Mouse (Mus musculus) 3T3-L1 (cell line): ENCODE data around the gene Pgam1.

Source experiments
- DNase-seq: peaks from one replicate; pipeline ENCODE4 v3.0.0-alpha.2; 2015; ENCODE audit warnings: low read depth, low spot score

The Pgam1 gene

DNA sequence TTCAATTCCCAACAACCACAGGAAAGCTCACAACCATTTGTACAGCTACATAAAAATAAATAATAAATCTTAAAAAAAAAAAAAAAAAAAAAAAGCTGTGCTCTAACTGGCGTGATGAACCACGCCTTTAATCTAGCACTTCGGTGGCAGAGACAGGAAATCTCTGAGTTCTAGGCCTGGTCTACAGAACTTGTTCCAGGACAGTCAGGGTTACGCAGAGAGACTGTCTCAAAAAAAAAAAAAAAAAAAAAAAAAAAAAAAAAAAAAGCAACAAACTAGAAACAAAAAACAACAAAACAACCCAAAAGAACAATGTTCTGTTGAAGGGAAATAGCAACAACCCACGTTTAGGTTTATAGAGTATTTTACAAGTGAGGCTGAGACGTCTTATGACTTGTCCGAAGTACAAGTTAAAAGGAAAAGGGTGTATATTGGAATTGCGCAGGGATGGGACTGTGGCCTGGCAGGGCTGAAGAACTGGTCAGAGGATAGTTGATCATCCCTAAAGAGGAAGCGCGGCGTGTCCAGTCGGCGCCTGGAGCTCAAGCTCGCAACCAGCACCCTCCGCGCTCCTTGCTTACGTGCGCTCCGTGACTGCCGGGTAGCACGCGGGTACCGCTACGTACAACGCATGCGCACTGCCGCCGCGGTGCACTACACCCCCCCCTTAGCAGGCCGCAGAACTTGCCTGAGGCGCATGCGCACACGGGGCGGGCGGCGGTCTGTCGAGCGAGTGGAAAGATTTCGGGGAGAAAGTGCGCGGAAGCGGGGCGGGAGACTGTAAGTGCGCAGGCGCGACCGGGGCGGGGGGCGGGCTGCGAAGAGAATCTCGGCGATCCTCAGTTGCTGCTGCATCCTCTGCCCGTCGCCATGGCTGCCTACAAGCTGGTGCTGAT, at the start of gene Pgam1:
Gene Pgam1 (plus strand): TSS at position 746 of the 896 bp plus-strand sequence.
- DNase-seq: peak; percentile 99

DNA sequence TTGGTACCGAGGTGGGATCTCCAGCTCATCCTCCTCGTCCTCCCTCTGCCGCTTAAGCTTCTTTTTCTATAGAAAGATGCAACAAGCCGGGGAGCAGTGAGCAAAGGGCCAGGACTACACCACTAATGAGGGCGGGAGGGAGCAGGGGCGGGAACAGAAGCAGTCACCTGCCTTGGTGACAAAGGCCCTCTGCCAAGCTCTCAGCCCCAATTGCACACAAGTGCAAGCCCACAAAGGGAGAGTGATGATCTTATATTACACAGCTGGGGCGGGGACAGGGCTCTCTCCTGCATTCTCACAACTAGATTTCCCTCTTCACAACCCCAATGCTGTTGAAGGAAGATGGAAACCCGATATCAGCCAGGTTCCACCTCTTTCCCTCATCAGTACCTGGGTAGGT, 45.0 kb upstream of the Pgam1 start:
- DNase-seq: no peak

DNA sequence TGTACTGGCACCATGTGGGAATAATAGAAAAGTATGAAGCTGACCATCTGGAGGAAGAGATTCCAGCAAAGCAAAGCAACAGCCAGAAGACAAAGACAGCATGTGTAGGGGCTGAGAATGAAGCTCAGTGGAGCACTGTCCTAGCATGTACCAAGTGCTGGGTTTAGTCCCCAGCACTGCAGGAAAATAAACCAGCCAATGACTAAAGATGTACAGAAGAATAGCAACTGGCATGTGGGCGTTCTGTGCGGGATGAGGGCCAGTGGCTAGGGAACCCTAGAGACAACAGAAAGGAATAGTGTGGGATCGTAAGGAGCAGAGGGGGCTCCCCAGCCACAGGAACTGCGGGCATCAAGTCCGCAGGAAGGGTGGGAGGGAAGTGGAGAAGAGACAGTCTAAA, 42.4 kb upstream of the Pgam1 start:
- no peak for DNase-seq

DNA sequence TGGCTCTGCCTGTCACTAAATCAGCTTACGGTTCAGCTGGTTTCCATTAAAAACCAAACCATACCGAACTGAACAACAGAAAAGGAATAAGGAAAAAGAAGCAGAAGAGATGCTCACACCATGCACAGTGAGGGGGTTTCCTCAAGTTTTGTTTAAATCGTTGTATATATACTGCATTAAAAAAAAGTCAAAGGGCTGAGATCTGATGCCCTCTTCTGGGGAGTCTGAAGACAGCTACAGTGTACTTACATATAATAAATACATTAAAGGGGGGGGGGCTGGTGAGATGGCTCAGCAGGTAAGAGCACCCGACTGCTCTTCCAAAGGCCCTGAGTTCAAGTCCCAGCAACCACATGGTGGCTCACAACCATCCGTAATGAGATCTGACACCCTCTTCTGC, 41.8 kb upstream of the Pgam1 start:
- peak; percentile 43 for DNase-seq

DNA sequence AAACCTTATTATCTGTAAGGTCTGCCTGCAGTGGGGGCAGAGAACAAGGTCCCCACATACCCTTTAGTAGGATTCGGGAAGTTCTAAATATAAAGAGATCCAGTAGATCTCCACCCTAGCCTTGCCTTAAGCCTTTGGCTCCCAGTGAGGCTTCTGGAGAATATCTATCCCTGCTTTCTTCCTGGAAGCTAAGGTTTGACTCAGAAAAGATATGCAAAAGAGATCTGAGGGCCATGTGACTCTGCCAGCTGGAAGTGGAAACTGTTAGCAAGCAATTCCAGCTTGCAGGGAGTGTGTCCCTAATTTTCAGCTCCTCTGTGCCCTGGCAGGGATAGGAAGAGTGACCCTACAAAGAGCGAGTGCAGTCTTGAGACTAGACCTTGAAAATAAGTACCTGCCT, 39.4 kb upstream of the Pgam1 start:
- no peak for DNase-seq

DNA sequence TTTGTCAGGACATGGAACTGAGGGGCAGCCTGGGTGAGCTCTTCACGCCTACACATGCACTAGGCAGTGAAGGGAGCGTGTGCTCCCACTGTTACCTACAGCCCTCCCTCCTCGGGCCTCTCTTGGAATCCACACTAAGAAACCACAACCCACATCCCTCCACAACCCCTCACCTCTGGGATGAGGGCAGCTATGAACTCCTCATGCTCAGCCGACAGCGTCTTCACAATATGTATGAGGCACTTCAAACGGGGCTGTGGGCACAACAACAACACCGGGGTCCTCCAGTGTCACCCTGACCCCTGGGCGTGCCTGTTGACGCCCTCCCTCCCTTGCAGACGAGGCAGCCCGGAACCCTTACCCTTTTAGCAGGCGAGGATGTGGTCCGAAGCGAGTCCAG, 37.4 kb upstream of the Pgam1 start:
- DNase-seq: no peak

DNA sequence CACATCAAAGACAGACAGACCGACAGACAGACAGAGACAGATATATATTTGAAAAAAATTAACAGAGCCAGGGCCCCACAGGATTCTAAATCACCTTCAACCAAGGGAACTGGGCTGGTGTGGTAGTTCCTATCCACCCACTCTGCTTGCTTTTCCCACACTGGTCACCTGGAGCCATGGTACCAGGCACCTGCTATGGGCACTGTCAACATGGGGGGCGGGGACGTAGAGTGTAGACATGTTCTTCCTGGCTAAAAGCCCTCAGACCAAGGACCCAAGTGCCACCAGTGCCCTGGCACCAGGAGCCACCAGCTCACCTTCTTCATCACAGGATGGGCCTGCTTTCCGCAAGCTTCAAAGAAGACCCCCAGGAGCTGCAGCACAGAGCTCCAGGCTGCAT, 29.9 kb upstream of the Pgam1 start:
- DNase-seq: no peak

DNA sequence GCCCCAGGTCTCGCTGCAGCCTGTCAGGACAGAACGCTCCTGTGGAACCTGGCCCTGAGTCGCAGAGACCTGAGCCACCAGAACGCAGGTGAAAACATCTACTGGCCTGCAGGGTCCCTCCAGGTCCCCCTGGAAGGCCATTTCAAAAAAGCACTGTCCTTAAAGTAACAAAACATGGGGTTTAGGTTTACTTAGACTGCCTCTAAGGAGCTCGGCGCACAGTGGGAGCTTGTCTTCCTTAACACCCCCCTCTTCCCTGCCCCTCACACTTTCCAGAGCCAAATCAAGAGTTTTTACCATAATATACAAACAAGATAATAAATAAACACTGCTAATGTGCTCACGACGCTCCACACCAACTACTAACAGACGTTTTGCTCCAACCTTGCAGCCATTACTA, 27.8 kb upstream of the Pgam1 start:
- no peak for DNase-seq

DNA sequence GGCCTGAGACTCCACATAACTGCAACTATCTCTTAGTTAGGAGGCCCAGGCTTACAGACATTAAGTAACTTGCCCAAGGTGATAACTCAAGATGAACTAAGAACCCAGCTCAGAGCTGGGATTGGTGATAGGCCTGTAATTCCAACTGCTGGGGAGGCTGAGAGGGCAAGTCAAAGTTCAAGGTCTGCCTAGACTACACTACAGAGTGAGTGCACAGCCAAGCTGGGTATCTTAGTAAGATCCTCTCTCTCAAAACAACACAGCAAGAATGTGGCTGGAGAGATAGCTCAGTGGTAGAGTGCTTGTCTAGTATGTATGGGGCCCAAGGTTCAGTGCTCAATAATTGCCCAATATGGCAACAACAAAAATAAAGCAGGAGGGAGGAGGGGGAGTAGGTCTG, 23.5 kb upstream of the Pgam1 start:
- no peak for DNase-seq

DNA sequence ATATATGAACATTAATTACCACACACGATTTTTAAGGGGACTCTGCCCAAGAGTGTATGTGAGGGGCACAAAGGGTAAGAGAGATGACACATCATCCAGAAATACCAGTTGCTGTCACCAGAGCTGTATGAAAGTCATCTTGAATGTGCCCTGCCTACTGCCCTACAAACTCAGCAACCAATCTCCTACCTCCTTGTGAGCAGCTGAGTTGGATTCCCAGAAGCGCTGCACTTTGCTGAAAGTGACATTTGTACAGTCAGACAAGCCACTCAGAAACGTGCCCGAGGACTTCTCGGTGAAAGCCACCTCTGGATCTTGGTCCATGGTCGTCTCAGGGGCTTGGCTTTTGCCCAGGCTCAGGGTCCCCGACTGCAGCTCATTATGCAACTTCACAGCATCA, 16.8 kb upstream of the Pgam1 start:
- DNase-seq: peak; percentile 33

DNA sequence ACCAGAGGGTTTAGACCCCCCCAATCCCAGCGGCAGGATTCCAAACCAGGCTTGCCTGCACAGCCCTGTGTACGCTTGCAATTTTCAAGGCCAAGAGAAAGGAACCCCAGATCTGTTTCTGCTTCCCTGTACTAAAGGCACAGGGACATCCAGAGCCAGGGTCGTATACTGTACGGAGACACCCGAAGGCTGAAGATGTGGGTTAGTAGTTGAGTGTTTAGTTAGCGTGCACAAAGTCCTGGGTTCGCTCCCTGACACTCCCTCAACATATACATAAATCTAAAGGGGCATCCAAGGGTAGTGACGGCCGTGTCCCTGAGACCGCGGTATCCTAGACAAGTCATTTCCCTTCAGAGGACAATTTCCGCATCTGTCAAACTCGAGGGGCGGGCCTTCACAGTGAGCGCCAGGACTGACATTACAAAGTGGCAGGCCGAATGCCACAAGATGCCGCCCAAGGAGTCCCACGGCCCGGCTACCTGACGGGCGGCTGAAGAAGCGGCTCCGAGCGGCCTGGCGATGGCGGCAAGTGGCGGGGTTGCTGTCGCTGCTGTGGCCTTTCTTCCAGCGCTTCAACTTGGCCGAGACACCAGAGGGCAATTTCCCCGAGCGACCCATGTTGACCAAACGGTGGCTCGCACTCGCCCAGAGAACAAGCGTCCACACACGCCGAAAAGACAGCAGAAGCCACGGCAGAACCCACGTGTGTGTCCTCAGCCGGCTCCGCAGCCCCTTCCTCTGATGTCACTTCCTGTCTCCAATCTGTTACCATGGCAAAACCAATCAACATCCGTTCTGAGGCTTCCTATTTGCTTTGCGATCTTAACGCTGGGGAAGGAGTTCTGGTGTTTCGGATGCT, 16.0 kb upstream of the Pgam1 start, which contains the start of gene Rrp12:
Gene Rrp12 (minus strand): TSS at position 714 of the 859 bp plus-strand sequence.
- peak; percentile 98 for DNase-seq

DNA sequence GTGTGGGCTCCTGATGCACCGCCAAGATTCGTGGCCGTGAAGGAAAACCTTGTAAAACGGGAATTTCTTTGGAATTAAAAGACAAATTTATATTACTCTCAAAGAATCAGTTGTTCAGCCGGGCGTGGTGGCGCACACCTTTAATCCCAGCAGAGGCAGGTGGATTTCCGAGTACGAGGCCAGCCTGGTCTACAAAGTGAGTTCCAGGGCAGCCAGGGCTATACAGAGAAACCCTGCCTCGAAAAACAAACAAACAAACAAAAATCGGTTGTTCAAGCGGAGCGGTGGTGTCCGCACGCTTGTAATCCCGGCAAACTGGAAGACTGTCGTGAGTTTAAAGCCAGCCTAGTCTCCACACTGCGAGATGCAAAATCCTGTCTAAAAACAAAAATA, 15.4 kb upstream of the Pgam1 start:
- no peak for DNase-seq

DNA sequence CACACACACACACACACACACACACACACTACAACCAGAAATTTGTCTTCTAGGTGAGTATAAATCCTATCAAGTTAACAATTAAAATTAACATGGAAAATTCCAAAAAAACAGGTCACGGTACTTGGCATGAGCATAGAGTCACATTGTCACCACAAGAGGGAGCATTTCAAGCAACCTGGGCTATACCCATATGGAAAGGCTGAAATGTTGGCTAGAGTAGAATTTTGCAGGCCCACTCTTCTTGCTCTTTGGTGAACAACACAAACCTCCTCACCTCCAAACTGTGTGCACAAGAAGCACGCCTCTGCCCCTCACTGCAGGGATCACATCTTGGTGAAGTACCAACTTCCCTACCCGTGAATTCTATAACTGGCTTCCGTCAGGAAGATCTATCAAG, 12.9 kb upstream of the Pgam1 start:
- peak; percentile 84 for DNase-seq

DNA sequence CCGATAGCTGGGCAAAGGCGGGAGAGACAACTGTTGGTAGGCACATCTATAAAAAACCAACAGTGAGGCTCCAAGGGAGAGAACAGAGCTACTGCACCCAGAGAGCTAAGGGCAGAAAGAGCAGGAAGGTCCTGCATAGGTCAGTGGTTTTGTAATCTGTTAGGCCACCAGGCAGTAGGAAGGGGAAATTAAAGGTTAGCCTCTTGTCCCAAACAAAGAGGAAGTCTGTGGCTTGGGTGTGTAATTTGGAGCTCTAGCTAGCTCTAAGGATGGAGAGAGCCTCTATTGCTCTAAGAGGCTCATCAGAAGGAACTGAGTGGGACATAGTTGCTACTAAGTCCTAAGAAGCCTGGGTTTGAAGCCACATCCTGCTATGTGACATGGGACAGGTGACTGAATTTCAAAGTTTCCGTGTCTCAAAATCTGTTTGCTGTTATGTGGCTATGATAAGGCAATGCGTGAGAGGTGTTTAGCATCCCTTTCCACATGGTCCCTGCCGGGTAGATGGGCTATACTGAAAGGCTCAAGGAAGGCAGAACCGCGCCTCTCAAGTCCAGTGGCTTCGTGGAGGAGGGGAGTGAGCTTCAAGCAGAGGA, 11.1 kb upstream of the Pgam1 start:
- no peak for DNase-seq

DNA sequence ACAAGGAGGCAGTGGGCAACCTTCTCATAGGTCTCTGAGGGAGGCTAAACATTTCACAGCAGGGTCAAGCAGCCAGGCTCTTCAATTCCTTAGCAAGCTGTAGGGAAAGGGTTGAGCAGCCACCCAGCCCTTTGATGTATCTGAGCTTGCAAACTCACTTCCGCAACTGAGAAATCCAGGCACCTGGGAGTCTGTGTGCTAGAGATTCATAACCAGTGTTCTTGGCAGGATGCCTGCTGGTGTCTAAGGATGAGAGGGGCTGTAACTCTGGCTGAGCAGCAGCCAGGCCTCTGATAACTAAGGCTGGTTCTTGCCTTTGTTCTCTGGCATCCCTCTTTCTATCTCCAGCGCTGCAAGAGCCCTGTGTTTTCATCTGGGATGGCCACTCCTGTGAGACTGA, 10.0 kb upstream of the Pgam1 start:
- no peak for DNase-seq

DNA sequence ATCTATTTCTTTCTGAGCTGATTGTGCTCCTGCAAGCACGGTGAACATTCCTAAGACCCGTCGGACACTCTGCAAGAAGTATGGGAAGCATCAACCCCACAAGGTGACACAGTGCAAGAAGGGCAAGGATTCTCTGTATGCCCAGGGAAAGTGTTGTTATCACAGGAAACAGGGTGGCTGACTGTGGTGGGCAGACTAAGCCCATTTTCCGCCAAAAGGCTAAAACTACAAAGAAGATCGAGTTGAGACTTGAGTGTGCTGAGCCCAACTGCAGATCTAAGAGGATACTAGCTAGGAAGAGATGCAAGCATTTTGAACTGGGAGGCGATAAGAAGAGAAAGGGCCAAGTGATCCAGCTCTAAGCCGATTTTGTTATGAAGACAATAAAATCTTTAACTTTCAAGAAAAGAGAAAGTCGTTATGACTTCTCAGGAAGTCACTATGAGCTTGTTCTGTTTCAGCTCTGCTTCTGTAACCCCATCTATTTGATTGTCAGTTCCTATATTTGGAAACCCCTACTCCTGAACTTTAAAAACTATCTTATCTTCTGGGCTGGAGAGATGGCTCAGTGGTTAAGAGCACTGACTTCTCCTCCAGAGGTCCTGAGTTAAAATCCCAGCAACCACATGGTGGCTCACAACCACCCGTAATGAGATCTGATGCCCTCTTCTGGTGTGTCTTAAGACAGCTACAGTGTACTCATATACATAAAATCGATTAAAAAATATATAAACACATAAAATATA, 8.7 kb upstream of the Pgam1 start:
- no peak for DNase-seq

DNA sequence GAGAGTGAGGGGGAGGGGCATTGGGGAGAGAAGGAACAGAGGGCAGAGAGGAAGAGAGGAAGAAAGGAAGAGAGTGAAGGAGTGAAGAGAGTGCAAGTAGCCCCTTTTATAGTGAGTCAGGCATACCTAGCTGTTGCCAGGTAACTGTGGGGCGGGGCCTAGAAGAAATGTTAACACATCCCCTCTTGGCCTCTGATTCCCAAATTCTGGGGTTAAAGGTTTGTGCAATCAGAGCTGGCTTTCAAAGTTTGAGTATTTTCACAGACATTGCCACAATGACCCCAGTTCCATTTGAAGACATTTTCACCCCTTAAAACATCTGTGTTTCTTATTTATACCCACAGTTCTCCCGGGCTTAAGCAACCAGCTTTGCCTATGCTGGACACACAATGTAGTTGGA, 6.5 kb upstream of the Pgam1 start:
- DNase-seq: no peak

DNA sequence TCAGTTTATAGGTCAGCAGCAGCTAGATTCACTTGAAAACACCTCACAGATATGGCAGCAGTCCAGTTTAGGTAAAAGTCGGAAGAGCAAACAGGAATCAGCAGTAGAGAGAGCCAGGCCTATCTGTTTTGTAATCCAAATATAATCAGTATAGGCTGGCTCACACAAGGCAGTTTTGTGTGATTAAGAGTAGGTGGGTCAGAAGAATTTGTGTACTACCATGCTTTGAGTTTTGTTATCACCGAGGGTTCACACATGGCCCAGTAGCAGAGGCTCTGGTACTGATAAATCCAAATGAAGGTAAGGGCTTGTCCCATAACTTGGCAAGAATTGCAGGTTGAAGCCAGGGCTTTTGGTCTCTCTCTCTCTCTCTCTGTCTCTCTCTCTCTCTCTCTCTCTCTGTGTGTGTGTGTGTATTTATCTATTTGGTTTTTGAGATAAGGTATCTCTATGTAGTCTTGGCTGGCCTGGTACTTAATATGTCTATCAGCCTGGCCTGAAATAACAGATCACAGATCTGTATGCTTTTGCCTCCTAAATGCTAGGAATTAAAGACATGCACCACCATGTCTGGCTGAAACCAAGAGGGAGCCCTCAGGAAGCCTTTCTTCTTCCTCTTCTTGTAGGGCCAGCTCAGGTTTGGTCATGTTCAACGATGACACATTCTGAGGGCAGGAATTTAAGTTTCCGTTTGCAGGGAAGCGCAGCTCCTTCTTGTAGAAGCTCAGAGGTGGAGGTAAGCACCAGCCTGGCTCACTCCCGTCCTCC, 5.2 kb upstream of the Pgam1 start:
- DNase-seq: no peak

DNA sequence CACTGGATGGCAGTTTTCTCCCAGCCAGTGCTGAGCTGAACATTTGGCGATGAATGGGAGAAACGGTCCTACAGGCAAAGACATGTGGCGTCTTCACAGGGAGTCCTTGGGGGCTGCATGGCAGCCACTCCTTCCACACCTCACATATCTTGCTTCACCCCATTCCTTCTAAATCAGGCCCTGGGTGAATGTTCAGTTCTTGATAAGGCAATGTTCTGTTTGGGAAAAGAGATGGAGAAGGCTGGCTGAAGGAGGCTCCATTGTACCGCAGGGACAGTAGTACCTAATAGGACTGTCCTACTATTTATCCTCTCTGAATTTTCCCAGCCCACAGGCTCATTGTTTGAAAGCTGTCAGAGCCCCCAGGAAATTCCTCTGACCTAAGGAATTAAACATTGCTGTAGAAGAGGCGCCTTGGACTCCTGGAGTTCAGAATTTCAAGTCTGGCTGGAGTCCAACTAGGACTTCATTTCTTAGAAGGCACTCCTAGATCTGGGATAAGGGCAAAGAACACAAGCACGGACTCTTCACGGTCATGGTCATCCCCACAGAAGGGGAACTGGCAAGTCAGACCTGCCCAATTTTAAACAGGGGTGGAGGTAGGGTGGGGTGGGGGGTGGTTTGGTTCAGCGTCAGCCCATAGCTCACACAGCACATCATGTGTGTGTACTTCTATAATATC, 4.5 kb upstream of the Pgam1 start:
- no peak for DNase-seq

DNA sequence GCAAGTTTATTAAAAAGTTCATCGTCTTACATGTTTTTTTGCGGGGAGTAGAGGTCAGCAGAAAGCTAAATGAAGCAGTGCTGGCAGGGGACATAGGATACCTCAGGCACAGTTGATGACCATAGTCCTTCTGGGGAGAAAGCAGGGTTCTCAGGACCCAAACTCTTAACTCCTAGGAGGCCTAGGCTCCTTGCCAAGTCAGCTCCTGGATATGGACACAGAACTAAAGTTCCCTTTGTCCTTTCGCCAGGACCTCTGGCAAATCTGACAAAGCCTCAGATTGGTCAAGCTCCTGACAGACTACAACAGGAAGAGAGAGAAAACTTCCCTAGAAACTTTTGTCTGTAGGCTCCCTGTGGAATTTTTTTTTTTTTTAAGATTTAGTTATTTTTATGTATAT, 3.0 kb upstream of the Pgam1 start:
- DNase-seq: peak; percentile 26
